Mouse (Mus musculus) spleen, adult 2 months (tissue): ENCODE data around the gene Pbx2.

Experiments
- CTCF ChIP-seq: fragments of 200-500 bp; IDR thresholded peaks from 2 replicates; pipeline ENCODE4 v1.5.1; 2011; ENCODE audit warnings: mild to moderate bottlenecking, inconsistent platforms; ENCODE audit not compliant: insufficient read depth, insufficient read length, insufficient replicate concordance; ENCODE audit errors: extremely low read depth
- POLR2A ChIP-seq: fragments of 200-500 bp; IDR thresholded peaks from 2 replicates; pipeline ENCODE4 v1.6.1; 2011; ENCODE audit warnings: low read depth, low read length, inconsistent platforms

DNA sequence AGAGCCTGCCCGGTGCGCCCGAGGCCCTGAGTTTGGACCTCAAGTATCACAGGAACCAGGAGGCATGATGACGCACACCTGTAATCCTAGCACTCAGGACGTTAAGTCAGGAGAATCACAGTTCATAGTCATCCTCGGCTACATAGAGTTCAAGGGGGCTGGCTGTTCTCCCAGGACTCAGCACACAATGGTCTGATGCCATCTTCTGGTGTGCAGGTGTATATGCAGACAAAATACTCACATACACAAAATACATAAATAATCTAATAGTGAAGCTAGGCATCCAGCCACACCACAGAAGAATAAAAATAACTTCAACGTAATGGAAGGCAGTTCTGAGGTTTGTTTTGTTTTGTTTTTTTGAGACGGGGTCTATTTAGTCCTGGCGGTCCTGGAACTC, 32.1 kb downstream of the Pbx2 start:
- TF ChIP-seq CTCF (no peak), POLR2A (no peak)
